Mouse (Mus musculus): ENCODE results near the gene Sec13.

Gene Sec13

GRCm38 (mm10) chr6:113740236-113741217, at the start of gene Sec13:
Gene Sec13, minus strand, starts transcription at chr6:113740743.
- peak; percentile 80 for DNase-seq (ENCODE audit: extremely low read depth, low read depth)

GRCm38 (mm10) chr6:113787459-113787968, 47.0 kb upstream of the Sec13 start:
- DNase-seq (ENCODE audit: extremely low read depth, low read depth): no peak

GRCm38 (mm10) chr6:113785658-113786057, 45.1 kb upstream of the Sec13 start:
- no peak for DNase-seq (ENCODE audit: extremely low read depth, low read depth)

- DNase-seq (ENCODE audit: extremely low read depth, low read depth): no peak
Measured at GRCm38 (mm10) chr6:113778229-113778753, 37.7 kb upstream of the Sec13 start.

- DNase-seq (ENCODE audit: extremely low read depth, low read depth): no peak
Measured at GRCm38 (mm10) chr6:113768804-113769203, 28.3 kb upstream of the Sec13 start.

- DNase-seq (ENCODE audit: extremely low read depth, low read depth): peak; percentile 20
Measured at GRCm38 (mm10) chr6:113761644-113762043, 21.1 kb upstream of the Sec13 start.

GRCm38 (mm10) chr6:113749119-113749685, 8.7 kb upstream of the Sec13 start:
- no peak for DNase-seq (ENCODE audit: extremely low read depth, low read depth)

- no peak for DNase-seq (ENCODE audit: extremely low read depth, low read depth)
Measured at GRCm38 (mm10) chr6:113748351-113748750, 7.8 kb upstream of the Sec13 start.

- no peak for DNase-seq (ENCODE audit: extremely low read depth, low read depth)
Measured at GRCm38 (mm10) chr6:113747284-113747683, 6.7 kb upstream of the Sec13 start.

GRCm38 (mm10) chr6:113745117-113745516, 4.6 kb upstream of the Sec13 start:
- no peak for DNase-seq (ENCODE audit: extremely low read depth, low read depth)

GRCm38 (mm10) chr6:113743111-113743510, 2.6 kb upstream of the Sec13 start:
- DNase-seq (ENCODE audit: extremely low read depth, low read depth): no peak

- no peak for DNase-seq (ENCODE audit: extremely low read depth, low read depth)
Measured at GRCm38 (mm10) chr6:113742321-113742720, 1.8 kb upstream of the Sec13 start.

- DNase-seq (ENCODE audit: extremely low read depth, low read depth): no peak
Measured at GRCm38 (mm10) chr6:113741425-113741824, 882 bp upstream of the Sec13 start.

- DNase-seq (ENCODE audit: extremely low read depth, low read depth): no peak
Measured at GRCm38 (mm10) chr6:113737318-113738046, 3.1 kb downstream of the Sec13 start.

GRCm38 (mm10) chr6:113731296-113731695, 9.2 kb downstream of the Sec13 start:
- peak; percentile 19 for DNase-seq (ENCODE audit: extremely low read depth, low read depth)

GRCm38 (mm10) chr6:113728181-113728580, 12.4 kb downstream of the Sec13 start:
- DNase-seq (ENCODE audit: extremely low read depth, low read depth): no peak

GRCm38 (mm10) chr6:113721061-113721460, 19.5 kb downstream of the Sec13 start:
- DNase-seq (ENCODE audit: extremely low read depth, low read depth): no peak

- DNase-seq (ENCODE audit: extremely low read depth, low read depth): no peak
Measured at GRCm38 (mm10) chr6:113719878-113720277, 20.7 kb downstream of the Sec13 start, which contains the start of gene Ghrl. Gene Ghrl, minus strand, starts transcription at chr6:113719880.

GRCm38 (mm10) chr6:113717541-113717940, 23.0 kb downstream of the Sec13 start:
- DNase-seq (ENCODE audit: extremely low read depth, low read depth): no peak

- no peak for DNase-seq (ENCODE audit: extremely low read depth, low read depth)
Measured at GRCm38 (mm10) chr6:113714797-113715196, 25.7 kb downstream of the Sec13 start.

GRCm38 (mm10) chr6:113714276-113714675, 26.3 kb downstream of the Sec13 start:
- DNase-seq (ENCODE audit: extremely low read depth, low read depth): no peak
